Mouse (Mus musculus): Measurements from ENCODE around the gene Jmjd4. TPM values are rescaled to one million over a fixed set of nuclear protein-coding genes. Genes with fewer than 3 reads are reported as not detected.

Gene Jmjd4
- polyA plus RNA-seq, 1 experiment from 2014 or later, result 13.0 TPM

GRCm38 (mm10) chr11:59425671-59426101, 24.2 kb upstream of the Jmjd4 start:
- no peaks in the 10 kb centered on the region for H3K27me3 ChIP-seq (ENCODE audit: insufficient read depth, low read length)
- no peak overlapping the region for H3K4me2 ChIP-seq (replicated peaks; ENCODE audit: low read depth, low read length)
- no peak overlapping the region for H3K4me3 ChIP-seq (ENCODE audit: low read length)
- WGBS, result 48% methylated on average over 7 of the region's 7 CpGs
- H3K9ac ChIP-seq (replicated peaks; ENCODE audit: low read length), result no peak overlapping the region
- ATAC-seq (ENCODE audit: low FRiP score, low TSS enrichment), result no peak
- no peaks in the 10 kb centered on the region for H3K9me3 ChIP-seq (ENCODE audit: low read length)
- peaks cover 34% of the 10 kb centered on the region for H3K36me3 ChIP-seq (ENCODE audit: insufficient read depth, low read length)
- no peaks in the 10 kb centered on the region for H3K4me1 ChIP-seq (ENCODE audit: insufficient read depth, low read length)
- H3K27ac ChIP-seq (ENCODE audit: low read length), result no peak overlapping the region

GRCm38 (mm10) chr11:59428057-59428660, 21.7 kb upstream of the Jmjd4 start:
- H3K27me3 ChIP-seq (ENCODE audit: insufficient read depth, low read length), result no peaks in the 10 kb centered on the region
- no peak for ATAC-seq (ENCODE audit: low FRiP score, low TSS enrichment)
- no peak overlapping the region for H3K27ac ChIP-seq (ENCODE audit: low read length)
- H3K4me2 ChIP-seq (replicated peaks; ENCODE audit: low read depth, low read length), result no peak overlapping the region
- H3K36me3 ChIP-seq (ENCODE audit: insufficient read depth, low read length), result peaks cover 31% of the 10 kb centered on the region
- no peaks in the 10 kb centered on the region for H3K9me3 ChIP-seq (ENCODE audit: low read length)
- 85% methylated on average over 9 of the region's 9 CpGs for WGBS
- H3K4me1 ChIP-seq (ENCODE audit: insufficient read depth, low read length), result no peaks in the 10 kb centered on the region
- no peak overlapping the region for H3K4me3 ChIP-seq (ENCODE audit: low read length)
- H3K9ac ChIP-seq (replicated peaks; ENCODE audit: low read length), result no peak overlapping the region

GRCm38 (mm10) chr11:59429959-59430358, 19.9 kb upstream of the Jmjd4 start:
- no peak overlapping the region for H3K4me3 ChIP-seq (ENCODE audit: low read length)
- no peak overlapping the region for H3K9ac ChIP-seq (replicated peaks; ENCODE audit: low read length)
- WGBS, result 93% methylated on average over 1 of the region's 1 CpGs
- no peak overlapping the region for H3K27ac ChIP-seq (ENCODE audit: low read length)
- no peak for ATAC-seq (ENCODE audit: low FRiP score, low TSS enrichment)
- H3K27me3 ChIP-seq (ENCODE audit: insufficient read depth, low read length), result no peaks in the 10 kb centered on the region
- H3K36me3 ChIP-seq (ENCODE audit: insufficient read depth, low read length), result peaks cover 29% of the 10 kb centered on the region
- H3K4me1 ChIP-seq (ENCODE audit: insufficient read depth, low read length), result no peaks in the 10 kb centered on the region
- no peak overlapping the region for H3K4me2 ChIP-seq (replicated peaks; ENCODE audit: low read depth, low read length)
- no peaks in the 10 kb centered on the region for H3K9me3 ChIP-seq (ENCODE audit: low read length)

GRCm38 (mm10) chr11:59432261-59432660, 17.6 kb upstream of the Jmjd4 start:
- H3K27ac ChIP-seq (ENCODE audit: low read length), result no peak overlapping the region
- peaks cover 28% of the 10 kb centered on the region for H3K36me3 ChIP-seq (ENCODE audit: insufficient read depth, low read length)
- H3K9ac ChIP-seq (replicated peaks; ENCODE audit: low read length), result no peak overlapping the region
- no peaks in the 10 kb centered on the region for H3K4me1 ChIP-seq (ENCODE audit: insufficient read depth, low read length)
- H3K27me3 ChIP-seq (ENCODE audit: insufficient read depth, low read length), result no peaks in the 10 kb centered on the region
- no peak overlapping the region for H3K4me3 ChIP-seq (ENCODE audit: low read length)
- H3K4me2 ChIP-seq (replicated peaks; ENCODE audit: low read depth, low read length), result no peak overlapping the region
- WGBS, result 53% methylated on average over 3 of the region's 3 CpGs
- no peak for ATAC-seq (ENCODE audit: low FRiP score, low TSS enrichment)
- peaks cover 7% of the 10 kb centered on the region for H3K9me3 ChIP-seq (ENCODE audit: low read length)

- H3K4me3 ChIP-seq (ENCODE audit: low read length), result no peak overlapping the region
- no peak overlapping the region for H3K4me2 ChIP-seq (replicated peaks; ENCODE audit: low read depth, low read length)
- ATAC-seq (ENCODE audit: low FRiP score, low TSS enrichment), result no peak
- 91% methylated on average over 12 of the region's 12 CpGs for WGBS
- H3K9ac ChIP-seq (replicated peaks; ENCODE audit: low read length), result no peak overlapping the region
- no peak overlapping the region for H3K27ac ChIP-seq (ENCODE audit: low read length)
- H3K36me3 ChIP-seq (ENCODE audit: insufficient read depth, low read length), result peaks cover 27% of the 10 kb centered on the region
- H3K9me3 ChIP-seq (ENCODE audit: low read length), result peaks cover 10% of the 10 kb centered on the region
- no peaks in the 10 kb centered on the region for H3K4me1 ChIP-seq (ENCODE audit: insufficient read depth, low read length)
- no peaks in the 10 kb centered on the region for H3K27me3 ChIP-seq (ENCODE audit: insufficient read depth, low read length)
Observed at GRCm38 (mm10) chr11:59437954-59438353, 11.9 kb upstream of the Jmjd4 start.

- H3K36me3 ChIP-seq (ENCODE audit: insufficient read depth, low read length), result peaks cover 3% of the 10 kb centered on the region; the same call in 1 of the 2 replicates
- H3K4me1 ChIP-seq (ENCODE audit: insufficient read depth, low read length), result no peaks in the 10 kb centered on the region
- no peak overlapping the region for H3K27ac ChIP-seq (ENCODE audit: low read length)
- no peak for ATAC-seq (ENCODE audit: low FRiP score, low TSS enrichment)
- H3K9me3 ChIP-seq (ENCODE audit: low read length), result no peaks in the 10 kb centered on the region
- H3K9ac ChIP-seq (replicated peaks; ENCODE audit: low read length), result no peak overlapping the region
- H3K4me3 ChIP-seq (ENCODE audit: low read length), result no peak overlapping the region
- H3K4me2 ChIP-seq (replicated peaks; ENCODE audit: low read depth, low read length), result no peak overlapping the region
- no peaks in the 10 kb centered on the region for H3K27me3 ChIP-seq (ENCODE audit: insufficient read depth, low read length)
Observed at GRCm38 (mm10) chr11:59443102-59443501, 6.7 kb upstream of the Jmjd4 start.

- Histone ChIP-seq H3K27ac (ENCODE audit: low read length) (peak overlapping the region; percentile 87), H3K9me3 (ENCODE audit: low read length) (no peaks in the 10 kb centered on the region), H3K4me3 (ENCODE audit: low read length) (peak overlapping the region; percentile 87), H3K36me3 (ENCODE audit: insufficient read depth, low read length) (peaks cover 28% of the 10 kb centered on the region), H3K4me1 (ENCODE audit: insufficient read depth, low read length) (peaks cover 17% of the 10 kb centered on the region), H3K4me2 (replicated peaks; ENCODE audit: low read depth, low read length) (peak overlapping the region; percentile 73), H3K27me3 (ENCODE audit: insufficient read depth, low read length) (no peaks in the 10 kb centered on the region), H3K9ac (replicated peaks; ENCODE audit: low read length) (peak overlapping the region; percentile 87)
- ATAC-seq (ENCODE audit: low FRiP score, low TSS enrichment), result peak; percentile 66
- WGBS, result under 1% methylated on average over 38 of the region's 38 CpGs
Observed at GRCm38 (mm10) chr11:59450230-59450771, 456 bp downstream of the Jmjd4 start.

- no peaks in the 10 kb centered on the region for H3K27me3 ChIP-seq (ENCODE audit: insufficient read depth, low read length)
- no peak for ATAC-seq (ENCODE audit: low FRiP score, low TSS enrichment)
- peak within 1 kb of the TSS; percentile 87 for H3K27ac ChIP-seq (ENCODE audit: low read length)
- peak within 1 kb of the TSS; percentile 73 for H3K4me2 ChIP-seq (replicated peaks; ENCODE audit: low read depth, low read length)
- 71% methylated on average over 4 of the region's 4 CpGs for WGBS
- H3K4me1 ChIP-seq (ENCODE audit: insufficient read depth, low read length), result peaks cover 17% of the 10 kb centered on the region
- H3K36me3 ChIP-seq (ENCODE audit: insufficient read depth, low read length), result peaks cover 34% of the 10 kb centered on the region
- peak within 1 kb of the TSS; percentile 87 for H3K9ac ChIP-seq (replicated peaks; ENCODE audit: low read length)
- H3K9me3 ChIP-seq (ENCODE audit: low read length), result no peaks in the 10 kb centered on the region
- H3K4me3 ChIP-seq (ENCODE audit: low read length), result peak within 1 kb of the TSS; percentile 87
Observed at GRCm38 (mm10) chr11:59451086-59451485, 1.2 kb downstream of the Jmjd4 start, which contains the start of gene Snap47. Gene Snap47 (minus strand): TSS chr11:59451186.

- H3K4me1 ChIP-seq (ENCODE audit: insufficient read depth, low read length), result peaks cover 2% of the 10 kb centered on the region; the same call in 1 of the 2 replicates
- H3K4me3 ChIP-seq (ENCODE audit: low read length), result no peak overlapping the region
- H3K27ac ChIP-seq (ENCODE audit: low read length), result no peak overlapping the region
- H3K4me2 ChIP-seq (replicated peaks; ENCODE audit: low read depth, low read length), result no peak overlapping the region
- no peaks in the 10 kb centered on the region for H3K27me3 ChIP-seq (ENCODE audit: insufficient read depth, low read length)
- H3K9ac ChIP-seq (replicated peaks; ENCODE audit: low read length), result no peak overlapping the region
- no peaks in the 10 kb centered on the region for H3K9me3 ChIP-seq (ENCODE audit: low read length)
- 95% methylated on average over 2 of the region's 2 CpGs for whole genome bisulfite sequencing
- H3K36me3 ChIP-seq (ENCODE audit: insufficient read depth, low read length), result peaks cover 43% of the 10 kb centered on the region
- no peak for ATAC-seq (ENCODE audit: low FRiP score, low TSS enrichment)
Observed at GRCm38 (mm10) chr11:59456346-59456745, 6.5 kb downstream of the Jmjd4 start.

GRCm38 (mm10) chr11:59456891-59457290, 7.0 kb downstream of the Jmjd4 start:
- H3K4me3 ChIP-seq (ENCODE audit: low read length), result no peak overlapping the region
- H3K9me3 ChIP-seq (ENCODE audit: low read length), result no peaks in the 10 kb centered on the region
- H3K4me2 ChIP-seq (replicated peaks; ENCODE audit: low read depth, low read length), result no peak overlapping the region
- peaks cover 45% of the 10 kb centered on the region for H3K36me3 ChIP-seq (ENCODE audit: insufficient read depth, low read length)
- 92% methylated on average over 2 of the region's 2 CpGs for WGBS
- no peaks in the 10 kb centered on the region; the same call in 1 of the 2 replicates for H3K4me1 ChIP-seq (ENCODE audit: insufficient read depth, low read length)
- no peak overlapping the region for H3K27ac ChIP-seq (ENCODE audit: low read length)
- no peak for ATAC-seq (ENCODE audit: low FRiP score, low TSS enrichment)
- no peaks in the 10 kb centered on the region for H3K27me3 ChIP-seq (ENCODE audit: insufficient read depth, low read length)
- H3K9ac ChIP-seq (replicated peaks; ENCODE audit: low read length), result no peak overlapping the region
